Mouse (Mus musculus) spleen, adult 18-20 months (tissue): Measurements from ENCODE around the gene Ei24.

Experiments
- DNase-seq, 2 experiments: peaks; one replicate each; pipeline ENCODE4 v3.0.0; 2022; ENCODE audit warnings: mixed read lengths in 2 of 2

Ei24 gene

DNA sequence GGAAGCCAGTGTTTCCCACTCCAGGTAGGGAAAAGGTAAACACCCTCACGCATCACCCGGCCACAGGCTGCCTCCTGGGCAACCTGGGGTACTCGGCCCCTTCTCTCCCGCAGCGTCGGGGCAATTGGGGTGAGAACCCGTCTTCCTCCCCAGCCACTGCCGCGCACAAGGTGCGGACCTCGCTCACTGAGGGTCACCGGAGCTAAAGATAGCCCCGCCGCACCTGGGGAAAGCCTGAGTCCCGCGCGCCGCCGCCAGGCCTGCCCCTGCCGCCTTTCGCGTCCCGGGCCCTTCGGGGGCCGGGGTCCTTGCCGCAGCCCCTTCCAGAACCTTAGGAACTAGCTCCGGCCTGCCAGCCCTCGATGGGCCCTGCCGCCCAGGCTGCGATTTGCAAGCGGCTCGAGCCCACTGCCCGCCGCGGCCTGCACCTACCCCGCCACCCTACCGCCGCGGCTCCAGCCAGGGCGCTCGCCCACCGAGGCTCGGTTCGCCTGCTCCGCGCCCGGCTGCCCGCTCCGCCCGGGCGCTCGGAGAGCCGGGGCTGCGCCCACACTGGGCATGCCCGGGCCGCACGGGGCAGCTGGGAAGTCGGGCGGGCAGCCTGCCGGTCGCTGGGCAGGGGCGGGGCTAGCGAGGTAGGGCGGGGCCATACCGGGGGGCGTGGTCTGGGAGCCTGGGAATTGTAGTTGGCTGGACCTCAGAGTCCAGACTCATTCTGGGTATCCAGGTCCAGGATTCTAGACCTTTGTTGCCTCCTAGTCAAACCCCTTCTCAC is at the start of gene Ei24:
TSS of gene Ei24 (minus strand) at position 613 of the 775 bp plus-strand sequence.
- peak; percentile 84 to 94 for DNase-seq

DNA sequence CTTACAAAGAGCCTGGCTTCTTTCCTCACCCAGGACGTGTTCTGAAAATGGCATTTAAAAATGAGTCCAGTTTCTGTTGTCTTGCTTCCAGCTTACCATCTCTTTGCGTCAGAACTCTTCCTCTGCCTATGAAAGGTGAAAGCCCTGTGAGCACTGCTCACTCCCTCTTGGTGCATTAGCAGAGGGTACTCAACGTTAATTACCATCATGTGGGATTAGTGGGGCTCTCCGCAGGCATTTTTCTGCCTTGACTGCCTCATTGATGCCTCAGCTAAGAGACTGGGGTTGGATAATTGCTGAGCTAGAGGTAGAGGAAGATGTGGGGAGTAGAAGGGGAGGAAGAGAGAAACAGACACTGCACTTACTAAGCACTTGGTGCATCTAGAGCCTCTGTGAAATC is 49.2 kb upstream of the Ei24 start:
- no peak for DNase-seq

DNA sequence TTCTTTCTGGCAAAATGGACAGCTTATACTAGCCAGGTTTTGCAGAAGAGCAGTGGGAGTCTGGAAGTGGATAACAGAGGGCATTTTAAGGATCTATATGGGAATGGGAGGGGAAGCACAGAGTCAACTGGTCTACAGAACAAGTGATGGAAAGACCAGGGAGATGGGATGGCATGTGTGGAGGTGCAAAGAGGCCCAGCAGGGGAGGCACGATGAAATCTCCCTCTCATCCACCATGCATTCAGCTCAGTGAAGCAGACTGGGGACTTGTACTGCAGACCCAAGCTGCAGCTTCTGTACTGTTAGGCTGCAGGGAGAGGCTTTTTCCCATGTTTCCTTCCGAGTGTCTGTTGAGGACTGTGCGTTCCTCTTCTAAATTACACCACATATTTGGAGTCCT is 36.7 kb upstream of the Ei24 start:
- no peak for DNase-seq

DNA sequence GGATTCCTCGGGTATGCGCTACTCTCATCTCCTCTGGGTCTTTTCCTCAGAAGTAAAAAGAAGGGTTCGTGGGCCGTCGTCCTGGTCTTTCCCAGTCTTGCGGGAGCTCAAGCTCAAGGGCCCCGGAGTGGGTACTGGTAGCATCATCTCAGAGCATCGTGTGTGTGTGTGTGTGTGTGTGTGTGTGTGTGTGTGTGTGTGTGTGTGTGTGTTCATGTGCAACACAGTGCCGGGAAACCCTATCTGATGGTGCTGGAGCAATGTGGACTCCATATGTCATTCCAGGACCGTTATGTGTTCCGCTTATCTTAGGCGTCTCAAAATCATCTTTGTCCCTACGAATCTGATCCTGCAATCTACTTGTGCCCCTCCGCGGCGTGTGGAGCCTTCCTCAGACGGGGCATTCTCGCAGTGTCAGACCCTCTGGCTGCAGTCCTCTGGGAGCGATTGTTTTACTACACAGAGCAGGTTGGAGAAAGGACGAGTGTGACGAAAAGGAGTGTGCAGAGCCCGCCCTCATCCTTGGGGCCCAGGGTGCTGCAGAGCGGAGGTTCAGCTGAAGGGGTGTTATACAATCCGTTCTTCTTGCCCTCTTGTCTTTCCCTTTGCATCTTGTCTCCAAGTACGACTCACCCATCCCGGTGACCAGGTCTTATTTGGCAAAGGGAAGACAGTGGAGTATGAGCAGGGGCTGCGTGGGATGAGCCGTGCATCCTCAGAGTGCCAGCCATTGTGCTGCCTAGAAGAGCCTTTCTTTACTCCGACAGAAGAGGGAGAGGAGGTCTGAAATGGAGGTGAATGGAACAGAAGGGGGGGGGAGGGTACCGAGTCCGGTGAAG is 36.1 kb upstream of the Ei24 start:
- DNase-seq: no peak

DNA sequence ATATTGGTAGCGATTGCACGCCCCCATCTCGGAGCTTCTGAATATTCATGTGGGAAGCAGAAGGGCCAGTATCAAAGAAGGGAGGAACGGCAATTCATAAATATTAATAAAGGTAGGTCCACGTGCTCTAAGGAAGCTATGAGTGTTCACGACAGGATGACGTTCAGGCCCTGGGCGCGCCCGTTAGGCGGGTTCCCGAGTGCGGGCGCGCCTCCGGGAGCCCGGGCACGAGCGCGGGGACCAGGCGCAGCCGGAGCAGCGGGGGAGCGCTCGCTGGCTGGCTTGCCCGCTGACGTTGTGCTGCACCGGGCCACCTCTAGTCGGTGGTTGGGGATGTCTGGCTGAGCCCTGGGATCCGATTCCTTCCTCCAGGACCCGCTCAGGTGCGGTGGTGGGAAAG is 35.3 kb upstream of the Ei24 start:
- DNase-seq: peak in 1 of 2 experiments; percentile 3

DNA sequence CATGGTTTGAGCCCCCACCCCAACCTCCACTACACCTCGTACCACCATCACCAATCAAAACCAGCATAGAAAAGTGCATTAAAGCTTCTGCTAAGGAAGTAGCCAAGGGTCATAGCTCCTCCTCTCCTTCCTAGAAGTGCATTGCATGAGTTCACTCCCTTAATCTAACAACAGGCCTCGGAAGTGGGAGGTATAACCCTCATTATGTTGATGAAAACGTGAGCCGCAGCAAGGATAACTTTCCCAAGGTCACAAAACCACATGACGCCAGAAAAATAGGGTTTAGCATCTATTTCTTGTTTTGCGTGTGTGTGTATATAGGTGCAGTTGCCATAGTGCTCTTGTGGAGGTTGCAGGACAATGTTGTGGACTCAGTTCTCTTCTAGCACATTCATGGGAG is 34.2 kb upstream of the Ei24 start:
- DNase-seq: no peak

DNA sequence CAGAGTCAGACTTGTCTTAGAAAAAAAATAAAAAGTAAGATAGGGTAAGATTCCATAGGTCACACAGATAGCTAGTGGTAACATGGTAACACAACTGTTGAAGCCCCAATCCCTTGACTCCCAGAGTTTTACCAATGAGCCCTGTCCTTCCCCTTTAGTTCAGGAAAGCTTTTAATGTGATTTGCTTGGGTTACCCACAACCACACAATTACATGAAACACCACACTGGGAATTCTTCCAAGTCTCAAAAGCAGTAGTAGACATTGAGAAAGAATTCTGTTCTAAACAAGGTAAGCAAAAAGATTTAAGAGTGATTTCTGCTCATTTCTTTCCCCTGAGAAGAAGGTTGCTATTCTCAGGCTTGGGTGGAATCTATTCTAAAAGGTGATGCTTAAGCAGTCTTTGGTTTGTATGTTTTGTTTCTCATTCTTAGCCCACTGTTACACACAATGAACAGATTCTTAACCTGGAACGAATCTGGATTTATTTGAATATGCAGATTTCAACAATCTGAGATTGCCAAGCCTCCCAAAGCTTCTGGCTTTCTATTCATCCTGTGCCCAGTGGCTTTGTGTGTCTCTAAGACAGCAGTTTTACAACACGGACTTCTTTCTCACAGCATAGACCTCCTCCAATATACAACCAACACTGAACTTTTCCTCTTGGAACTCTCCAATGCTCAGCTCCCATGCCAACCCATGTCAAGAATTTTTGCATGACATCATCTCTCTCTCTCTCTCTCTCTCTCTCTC is 29.6 kb upstream of the Ei24 start:
- DNase-seq: no peak

DNA sequence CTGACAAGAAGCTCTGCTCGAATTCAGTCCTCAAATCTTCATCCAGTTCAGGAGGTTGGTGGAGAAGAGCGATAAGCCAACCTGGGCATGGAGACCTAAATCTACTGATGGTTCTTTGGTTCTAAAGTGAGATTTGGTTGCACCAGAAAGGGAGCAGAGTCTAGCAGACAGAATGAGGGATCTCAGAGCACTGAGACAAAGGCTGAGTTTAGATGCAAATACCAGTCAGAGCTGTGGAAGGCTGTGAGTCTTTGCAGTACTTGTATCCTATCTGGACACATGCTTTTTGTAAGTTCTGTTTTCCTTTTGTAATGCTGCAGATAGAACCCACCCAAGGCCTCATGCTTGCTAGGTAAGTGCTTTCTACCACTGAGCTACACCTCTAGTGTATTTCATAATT is 24.8 kb upstream of the Ei24 start:
- no peak for DNase-seq

DNA sequence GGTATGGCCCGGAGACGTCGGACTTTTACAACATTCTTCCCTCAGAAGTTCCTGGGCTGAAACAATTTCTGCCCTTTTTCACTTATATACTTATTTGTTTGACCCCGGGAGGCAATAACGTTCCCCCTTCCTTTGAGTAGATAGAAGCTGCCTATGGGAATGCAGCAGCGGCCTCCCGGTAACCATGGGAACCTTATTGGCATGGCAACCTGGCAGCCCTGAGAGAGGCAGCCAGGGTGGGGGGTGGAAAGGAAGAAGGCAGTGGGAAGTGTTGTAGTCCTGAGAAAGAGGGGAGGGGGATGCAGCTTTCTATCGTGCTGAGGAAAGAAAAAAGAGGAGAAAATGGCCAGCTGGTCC is 24.4 kb upstream of the Ei24 start, which contains the start of gene Fez1:
TSS of gene Fez1 (plus strand) at position 221 of the 357 bp plus-strand sequence.
- no peak for DNase-seq

DNA sequence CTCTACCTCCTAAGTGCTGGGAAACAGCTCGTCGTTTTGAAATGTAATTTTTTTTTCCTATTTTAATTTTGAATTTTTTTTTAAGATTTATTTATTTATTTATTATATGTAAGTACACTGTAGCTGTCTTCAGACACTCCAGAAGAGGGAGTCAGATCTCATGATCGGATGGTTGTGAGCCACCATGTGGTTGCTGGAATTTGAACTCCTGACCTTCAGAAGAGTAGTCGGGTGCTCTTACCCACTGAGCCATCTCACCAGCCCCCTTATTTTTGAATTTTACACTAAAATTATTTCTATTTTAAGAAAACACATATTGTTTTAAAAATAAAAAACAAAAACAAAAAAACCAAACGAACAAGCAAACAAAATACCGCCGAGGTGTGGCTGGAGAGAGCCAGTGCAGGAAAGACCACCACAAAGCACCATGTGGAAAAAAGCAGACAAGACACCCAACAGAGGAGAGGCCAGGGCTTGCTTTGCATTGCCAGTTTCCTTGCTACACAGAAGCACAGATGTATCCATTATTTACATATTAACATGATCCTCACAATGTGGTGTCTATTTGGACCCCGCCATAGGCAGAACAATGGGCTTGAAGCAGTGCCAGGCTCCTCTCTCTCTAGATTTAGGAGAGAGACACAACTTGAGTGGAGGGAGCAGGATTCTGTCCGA is 23.9 kb upstream of the Ei24 start:
- DNase-seq: no peak

DNA sequence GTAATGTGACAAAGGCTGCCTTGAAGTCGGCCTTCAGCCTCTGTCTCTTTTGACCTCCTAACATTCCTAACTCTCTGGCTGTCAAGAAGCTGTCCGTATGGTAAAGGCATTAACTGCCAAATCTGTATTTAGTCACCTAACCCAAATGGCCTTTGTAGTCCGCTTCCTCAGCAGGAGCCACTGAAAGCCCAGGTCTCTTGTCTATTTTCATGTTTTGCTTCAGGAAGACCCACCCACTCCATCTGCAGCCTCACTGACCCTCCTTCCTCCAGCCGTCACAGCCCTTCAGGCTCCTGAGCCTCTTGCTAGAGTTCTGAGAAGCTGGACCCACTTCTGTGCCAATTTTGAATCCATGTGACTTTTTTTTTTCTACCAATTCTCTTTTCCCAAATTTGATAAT is 21.7 kb upstream of the Ei24 start:
- DNase-seq: no peak

DNA sequence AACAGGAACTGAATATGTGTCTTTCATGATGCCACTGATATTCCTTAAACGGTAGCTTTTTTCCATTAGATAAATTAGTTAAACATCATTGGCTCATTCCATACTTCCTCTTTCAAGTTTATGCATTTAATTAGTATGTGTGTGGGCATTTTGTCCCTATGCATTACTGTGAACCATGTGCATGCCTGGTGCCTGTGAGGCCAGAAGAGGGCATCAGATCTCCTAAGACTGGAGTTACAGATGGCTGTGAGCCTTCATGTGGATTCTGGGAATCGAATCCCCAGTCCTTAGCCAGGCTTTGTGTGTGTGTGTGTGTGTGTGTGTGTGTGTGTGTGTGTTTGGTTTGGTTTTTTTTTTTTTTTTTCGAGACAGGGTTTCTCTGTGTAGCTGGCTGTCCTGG is 17.3 kb upstream of the Ei24 start:
- no peak for DNase-seq

DNA sequence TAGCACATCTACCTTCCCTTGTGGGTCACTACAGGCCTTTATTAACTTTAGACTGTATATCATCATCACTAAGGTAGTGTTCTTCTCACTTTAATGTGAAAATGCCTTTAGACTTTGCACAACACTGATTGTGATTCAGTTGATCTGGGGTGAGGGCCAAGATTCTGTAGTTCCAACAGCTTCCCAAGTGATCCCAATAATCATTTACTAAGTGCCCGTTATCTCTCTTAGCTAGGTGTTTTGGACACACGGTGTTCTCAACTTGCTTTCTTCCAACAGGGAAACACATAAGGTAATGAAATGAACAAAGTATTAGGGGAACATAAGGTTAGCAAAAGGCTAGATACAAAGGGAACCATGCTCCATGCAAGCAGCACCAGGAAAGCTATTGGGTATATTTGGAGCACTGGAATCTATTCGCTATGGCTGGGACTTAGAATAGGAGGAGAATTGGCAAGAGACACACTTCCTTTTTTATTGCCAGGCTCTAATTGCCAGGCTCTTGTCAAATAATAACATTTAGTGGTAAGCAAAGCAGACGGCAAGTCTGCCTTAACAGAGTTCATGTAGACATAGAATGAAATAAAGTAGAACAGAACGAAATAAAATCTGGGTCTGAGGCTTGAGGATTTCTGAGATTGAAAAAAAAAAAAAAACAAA is 11.1 kb upstream of the Ei24 start:
- no peak for DNase-seq

DNA sequence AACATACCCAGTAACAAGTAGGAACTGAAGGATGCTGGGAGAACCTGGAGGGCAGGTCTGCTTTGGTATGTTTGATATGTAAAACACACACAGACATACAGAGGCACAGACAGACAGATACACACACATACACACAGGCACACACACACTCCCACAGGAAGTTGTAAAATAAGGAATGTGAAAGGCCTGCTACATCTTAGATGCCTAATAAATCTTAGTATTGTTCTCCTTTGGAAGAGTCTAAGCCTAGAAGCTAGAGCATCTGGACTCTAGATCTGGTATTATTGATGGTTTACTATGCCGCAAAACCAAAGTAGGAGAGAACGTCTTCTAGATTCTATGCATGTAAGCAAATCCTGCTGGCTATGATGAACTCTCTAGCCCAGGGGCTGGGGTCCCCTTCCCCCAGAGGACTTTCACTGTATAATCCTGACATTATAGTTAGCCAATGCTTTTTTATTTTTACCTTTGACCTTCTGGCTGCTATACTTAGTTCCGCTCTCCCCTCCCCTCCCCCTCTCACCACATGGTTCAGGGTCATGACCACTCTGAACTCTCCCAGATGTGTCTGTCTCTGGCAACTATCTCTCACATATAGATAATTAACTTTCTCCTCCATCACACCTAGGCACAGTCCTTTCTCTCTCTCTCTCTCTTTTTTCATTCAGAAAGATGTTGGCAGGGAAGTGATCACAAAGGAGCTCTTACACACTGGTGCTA is 8.2 kb upstream of the Ei24 start:
- DNase-seq: no peak

DNA sequence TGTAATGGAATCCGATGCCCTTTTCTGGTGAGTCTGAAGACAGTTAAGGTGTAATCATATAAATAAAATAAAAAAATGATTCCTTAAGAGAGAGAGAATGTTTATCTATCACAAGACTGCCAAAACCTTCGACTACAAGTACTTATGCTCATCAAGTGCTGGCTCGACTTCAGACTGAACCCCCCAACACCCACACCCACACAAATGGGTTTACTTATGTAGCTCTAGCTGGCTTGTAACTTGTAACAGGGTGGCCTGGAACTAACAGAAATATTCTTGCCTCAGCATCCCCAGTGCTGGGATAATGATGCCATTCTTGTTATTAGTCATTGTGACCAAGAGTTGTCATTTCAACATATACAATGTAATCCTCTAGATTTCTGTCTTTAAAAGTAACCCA is 6.7 kb upstream of the Ei24 start:
- no peak for DNase-seq

DNA sequence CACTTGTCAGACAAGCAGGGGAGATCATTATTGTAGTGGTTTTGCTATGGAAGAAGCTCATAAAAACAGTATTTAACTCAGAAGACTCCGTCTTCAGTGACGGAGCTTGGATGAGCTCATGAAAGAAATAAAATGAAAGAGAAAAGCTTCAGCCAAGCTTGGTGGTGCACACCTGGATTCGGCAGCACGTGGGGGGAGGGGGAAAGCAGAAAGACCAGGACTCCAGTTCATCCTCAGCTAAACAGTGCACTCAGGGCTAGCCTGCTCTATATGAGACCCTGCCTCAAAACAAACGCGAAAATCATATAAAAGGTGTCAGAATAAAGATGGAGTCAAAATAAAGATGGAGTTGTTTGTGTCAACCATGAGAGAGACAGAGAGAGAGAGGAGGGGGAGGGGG is 6.2 kb upstream of the Ei24 start:
- DNase-seq: no peak

DNA sequence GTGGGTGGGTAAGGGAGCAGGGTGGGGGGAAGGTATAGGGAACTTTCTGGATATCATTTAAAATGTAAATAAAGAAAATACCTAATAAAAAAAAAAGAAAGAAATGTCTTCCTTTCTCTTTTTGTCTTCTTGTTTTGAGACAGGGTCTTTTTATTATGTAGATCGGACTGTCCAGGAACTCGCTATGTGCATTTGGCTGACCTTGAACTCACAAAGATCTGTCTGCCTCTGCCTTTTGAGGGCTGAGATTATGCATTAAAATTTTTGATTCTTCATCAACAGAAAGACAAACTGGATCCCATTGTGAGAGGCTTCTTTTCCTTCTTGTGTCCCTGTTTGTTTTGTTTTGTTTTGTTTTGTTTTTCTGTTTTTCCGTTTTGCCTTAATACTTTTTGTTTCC is 5.8 kb upstream of the Ei24 start:
- no peak for DNase-seq

DNA sequence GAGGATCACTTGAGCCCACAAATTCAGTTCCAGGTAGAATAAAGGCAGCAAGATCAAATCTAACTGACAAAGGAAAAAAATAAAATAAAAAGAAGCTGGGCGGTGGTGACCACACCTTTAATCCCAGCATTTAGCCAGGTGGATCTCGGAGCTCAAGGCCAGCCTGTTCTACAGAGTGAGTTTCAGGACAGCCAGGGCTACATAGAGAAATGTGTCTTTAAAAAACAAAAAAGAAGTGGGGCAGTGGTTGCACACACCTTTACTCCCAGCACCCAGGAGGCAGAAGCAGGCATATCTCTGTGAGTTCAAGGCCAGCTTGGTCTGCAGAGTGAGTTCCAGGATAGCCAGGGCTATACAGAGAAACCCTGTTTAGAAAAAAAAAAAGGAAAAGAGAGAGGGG is 4.8 kb upstream of the Ei24 start:
- no peak for DNase-seq

DNA sequence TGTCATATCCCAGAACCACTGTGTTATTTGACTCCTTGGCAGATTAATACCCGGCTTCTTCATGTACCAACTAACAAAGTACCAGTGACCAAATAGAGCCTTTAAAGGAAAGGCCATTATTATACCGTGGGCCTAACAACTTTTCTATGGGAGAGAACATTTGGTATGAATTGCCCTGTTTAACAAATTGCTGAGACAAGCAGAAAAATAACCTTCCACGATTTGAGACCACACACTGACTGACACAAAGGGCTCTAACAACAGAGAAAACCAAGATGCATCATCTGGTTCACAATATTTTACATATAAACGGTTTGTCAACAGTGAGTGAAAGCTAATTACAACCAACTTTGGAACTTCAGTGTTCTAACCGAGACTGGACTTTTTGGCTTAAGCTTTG is 969 bp downstream of the Ei24 start:
- DNase-seq: no peak

DNA sequence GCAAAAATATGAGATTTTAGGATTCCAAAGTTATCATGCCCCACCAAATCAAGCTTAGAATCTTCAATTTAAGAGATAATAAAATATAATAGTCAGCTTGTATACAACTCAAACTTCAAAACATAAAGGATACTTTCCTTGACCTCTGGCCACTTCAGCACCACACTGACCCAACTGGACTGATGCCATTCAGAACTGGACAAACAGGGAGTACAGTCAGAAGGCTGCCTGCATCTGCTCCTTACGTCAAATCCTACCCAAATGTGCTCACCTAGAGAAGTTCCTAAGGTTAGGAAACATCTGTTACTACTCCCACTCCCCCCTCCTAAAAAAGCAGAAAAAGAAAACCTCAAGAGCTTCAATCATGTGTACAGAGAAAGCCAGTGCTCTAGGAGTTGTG is 1.6 kb downstream of the Ei24 start:
- DNase-seq: no peak

DNA sequence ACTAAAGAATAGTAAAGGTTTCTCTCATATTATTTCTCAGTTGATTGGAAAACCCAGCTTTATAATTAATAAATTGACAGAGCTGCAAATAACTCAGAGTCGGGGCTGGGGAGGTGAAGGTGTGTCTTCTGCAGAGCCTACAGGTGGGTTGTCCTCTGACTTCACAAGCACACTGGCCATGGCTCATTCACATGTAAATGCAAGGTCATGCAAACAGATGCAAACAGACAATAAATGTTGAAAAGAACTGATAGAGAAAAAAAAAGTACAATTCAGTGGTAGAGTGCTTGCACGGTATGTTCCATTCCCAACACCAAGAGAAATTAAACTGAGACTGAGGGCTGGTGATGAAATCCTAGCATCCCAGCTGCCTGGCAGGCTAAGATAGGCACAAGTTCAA is 2.7 kb downstream of the Ei24 start:
- DNase-seq: no peak

DNA sequence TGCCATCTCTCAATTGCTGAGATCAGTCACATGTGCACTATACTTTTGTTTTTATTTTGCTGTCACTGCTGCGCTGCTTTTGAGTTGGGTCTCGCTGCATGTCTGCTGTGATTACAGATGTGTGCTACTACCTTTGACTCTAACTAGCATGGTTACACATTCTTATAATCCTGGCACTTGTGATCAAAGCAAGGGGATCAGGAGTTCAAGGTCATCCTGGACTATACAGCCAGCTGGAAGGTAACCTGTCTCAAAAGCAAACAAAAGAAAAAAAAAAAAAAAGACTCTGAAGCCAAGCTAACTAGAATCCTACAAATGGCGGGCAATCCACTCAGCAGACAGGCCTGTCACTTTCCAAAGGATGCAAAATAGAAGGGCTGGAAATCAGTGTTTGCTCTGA is 5.0 kb downstream of the Ei24 start:
- no peak for DNase-seq
